Mouse (Mus musculus): Measurements from ENCODE around the gene Bag3. TPM values are rescaled to one million over a fixed set of nuclear protein-coding genes. Genes with fewer than 3 reads are reported as not detected.
"Not testable (repeated sequence)": the region's sequence is repeated elsewhere in the genome, so short reads cannot be mapped to it uniquely, and the experiment has no call there.

The Bag3 gene
- total RNA-seq, 2 experiments from 2014 or later, result 7.1 to 7.8 TPM

DNA sequence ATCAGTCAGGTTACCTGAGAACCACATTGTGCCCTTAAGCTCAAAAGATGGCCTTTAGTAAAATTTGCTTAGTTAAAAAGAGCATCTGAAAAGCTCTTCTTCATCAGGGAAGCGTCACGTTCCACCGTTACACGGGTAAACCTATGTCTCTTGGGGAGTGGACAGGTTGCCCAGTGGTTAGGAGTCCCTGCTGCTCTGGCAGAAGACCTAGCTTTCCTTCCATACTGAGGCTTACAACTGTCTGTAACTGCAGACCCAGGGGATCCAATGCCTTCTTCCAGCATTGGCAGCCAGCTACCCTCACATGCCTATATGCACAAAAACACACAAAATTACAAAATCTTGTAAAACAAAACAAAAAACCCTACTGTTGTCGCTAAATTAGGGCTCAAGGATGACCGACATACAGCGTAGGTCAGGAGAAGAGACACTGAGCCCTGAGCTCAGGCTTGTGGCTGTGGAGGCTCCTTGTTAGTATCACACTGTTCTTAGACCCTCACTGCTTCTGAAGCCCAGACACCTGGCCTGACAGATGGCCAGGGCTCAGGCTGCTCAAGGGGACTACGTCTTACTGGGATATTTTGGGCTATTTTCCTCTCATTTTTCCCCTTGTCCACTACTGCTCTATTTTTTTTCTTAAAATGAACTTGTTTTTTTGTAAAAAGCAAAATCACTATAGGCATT is 44.3 kb downstream of the Bag3 start:
- no peak for DNase-seq (ENCODE audit: low spot score in 2 of 2)

DNA sequence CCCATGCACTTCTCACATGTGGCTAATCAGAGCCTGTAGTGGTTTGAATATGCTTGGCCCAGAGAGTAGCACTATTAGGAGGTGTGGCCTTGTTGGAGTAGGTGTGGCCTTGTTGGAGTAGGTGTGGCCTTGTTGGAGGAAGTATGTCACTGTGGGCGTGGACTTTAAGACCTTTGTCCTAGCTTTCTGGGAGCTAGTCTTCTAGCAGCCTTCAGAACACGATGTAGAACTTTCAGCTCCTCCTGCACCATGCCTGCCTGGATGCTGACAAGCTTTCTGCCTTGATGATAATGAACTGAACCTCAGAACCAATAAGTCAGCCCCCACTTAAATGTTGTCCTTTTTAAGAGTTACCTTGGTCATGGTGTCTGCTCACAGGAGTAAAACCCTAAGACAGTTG is 46.0 kb downstream of the Bag3 start:
- DNase-seq (ENCODE audit: low spot score in 2 of 2), result not testable (repeated sequence)

DNA sequence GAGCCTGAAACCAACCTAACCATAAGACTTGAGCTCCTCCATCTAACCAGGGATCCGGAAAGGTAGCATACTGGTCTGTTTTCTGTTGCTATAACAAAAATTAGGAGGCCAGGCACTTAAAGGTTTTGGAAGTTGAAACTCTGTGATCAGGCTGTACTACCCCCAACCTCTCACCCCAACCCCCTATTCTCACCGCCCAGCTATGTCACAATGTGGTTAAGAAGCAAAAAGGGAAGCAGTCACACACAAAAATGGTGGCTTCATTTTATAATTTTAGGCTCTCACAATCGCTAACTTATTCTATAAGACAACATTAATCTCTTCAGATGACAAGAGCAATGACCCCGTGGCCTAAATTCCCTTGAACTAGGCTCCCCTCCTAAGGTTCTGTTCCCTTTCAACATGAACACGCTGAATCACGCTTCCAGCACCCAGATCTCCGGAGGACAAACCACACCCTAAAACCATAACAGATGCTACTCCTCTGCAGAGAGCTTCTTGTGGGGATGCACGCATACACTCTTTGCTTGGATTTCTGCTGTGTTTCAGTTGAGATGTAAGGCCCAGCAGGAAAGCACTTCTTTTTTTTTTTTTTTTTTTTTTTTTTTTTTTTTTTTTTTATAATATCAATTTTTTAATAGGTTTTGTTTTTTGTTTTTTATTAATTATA is 46.7 kb downstream of the Bag3 start:
- no peak for DNase-seq (ENCODE audit: low spot score in 2 of 2)

DNA sequence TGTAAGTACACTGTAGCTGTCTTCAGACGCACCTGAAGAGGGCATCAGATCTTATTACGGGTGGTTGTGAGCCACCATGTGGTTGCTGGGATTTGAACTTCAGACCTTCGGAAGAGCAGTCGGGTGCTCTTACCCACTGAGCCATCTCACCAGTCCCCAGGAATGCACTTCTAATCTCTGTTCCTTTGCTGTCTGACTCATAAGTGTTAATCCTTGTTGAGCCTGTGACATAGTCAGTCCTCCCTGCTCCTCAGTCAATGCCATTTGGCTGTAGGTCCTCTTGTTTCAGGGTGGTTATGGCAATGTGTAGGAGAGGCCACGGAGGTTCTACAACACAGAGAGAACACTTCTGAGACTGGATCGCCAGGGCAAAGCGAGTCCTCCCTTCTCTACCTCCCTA is 47.2 kb downstream of the Bag3 start:
- not testable (repeated sequence) for DNase-seq (ENCODE audit: low spot score in 2 of 2)

DNA sequence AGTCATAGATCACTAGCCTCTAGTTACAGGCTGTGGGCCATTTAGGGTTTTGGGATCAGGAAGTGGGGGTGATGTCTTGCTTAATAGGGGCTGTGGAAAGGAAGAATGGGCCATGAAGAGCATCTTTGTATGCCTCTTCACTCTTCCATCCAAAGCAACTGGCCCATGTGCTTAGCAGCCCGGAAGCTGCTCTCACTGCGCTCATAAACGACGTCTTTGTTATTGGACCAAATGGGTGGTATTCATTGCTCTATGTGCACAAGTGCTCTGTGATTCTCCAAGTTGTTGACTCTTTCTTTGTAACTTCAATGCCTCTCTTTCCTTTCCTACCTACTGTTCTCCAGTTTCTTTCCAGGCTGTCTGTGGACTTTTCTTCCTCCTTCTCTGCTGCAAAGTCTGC is 48.6 kb downstream of the Bag3 start:
- no peak for DNase-seq (ENCODE audit: low spot score in 2 of 2)

DNA sequence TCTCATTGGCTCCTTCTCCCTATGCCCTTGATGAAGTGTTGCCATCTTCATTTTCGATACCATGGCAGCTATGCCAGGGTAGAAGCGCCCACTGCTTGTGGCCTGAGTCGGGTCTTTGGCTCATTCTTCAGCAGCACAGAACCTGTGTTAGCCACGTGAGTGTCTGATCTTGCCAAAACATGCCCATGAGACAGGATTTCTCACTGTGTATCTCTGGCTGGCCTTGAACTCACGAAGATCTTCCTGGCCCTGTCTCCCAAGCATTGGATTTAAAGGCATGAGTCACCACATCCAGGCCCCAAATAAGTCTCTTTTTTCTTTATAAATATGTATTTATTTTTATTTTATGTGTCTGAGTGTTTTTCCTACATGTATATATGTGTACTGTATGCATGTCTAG is 51.8 kb downstream of the Bag3 start:
- DNase-seq (ENCODE audit: low spot score in 2 of 2), result no peak

DNA sequence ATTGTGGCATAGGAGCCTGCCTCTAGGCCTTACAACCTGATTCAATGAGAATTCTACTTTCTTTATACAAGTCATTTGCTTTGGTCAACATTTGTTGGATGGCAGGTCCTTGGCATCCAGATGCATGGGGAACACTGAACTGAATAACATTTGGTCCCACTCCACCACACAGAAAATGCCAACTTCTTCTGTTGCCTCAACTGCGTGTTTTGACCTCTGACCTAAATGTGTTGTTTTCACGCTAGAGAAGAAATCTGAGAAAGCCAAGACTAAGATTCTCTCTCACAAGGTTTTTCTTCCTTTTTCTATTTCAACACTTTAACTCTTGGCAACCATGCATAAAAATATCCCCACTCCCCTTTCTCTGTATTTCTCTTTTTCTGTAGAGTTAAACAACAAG is 52.4 kb downstream of the Bag3 start:
- no peak for DNase-seq (ENCODE audit: low spot score in 2 of 2)

DNA sequence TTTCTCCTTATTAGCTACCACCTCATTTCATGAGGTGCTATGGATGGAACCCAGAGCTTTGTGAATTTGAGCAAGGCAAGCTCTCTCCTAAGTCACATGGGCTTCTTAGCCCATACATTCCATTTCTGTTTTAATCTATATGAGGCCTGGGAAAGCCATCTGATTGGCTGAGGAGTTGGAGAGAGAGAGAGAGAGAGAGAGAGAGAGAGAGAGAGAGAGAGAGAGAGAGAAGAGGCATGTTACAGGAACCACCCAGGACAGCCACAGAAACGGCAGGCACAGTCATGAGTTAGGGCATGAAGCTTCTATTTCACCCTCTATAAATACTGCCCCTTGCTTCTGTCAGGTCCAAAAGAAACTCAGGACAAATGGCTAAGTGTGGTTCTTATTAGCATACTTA is 54.2 kb downstream of the Bag3 start:
- DNase-seq (ENCODE audit: low spot score in 2 of 2), result no peak

DNA sequence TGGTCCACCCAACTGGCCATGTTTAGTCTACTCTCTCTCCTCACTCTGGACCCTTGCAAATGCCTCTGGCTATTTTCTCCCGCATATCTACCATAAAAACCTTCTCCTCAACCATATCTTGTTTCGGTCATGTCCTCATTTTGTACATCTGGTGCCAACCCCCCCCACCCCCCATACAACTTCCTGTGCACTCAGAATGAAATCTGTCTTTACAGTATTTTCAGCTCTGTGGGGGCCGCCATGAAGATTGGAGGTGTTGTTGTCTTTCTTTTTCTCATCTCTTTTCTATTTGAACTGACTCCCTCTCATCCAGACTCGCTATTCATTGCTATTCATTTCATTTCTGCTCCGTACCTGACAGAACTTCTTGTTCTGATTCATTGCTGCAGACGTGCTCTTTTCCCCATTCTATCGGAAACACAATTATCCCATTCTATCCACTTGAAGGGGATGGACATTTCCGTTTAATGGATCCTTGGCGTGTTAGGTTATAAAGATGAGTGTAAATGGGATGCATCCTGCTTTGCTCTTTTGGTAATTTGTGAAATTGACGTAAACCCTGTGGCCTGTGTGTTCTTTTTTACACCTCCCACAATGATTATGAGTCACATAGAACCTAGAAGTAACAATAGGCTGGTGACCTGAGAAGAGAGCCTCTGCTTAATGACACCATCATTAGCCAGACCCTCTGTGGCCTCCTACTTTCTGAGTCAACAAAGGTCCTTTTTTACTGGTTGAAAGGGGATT is 55.0 kb downstream of the Bag3 start:
- no peak for DNase-seq (ENCODE audit: low spot score in 2 of 2)

DNA sequence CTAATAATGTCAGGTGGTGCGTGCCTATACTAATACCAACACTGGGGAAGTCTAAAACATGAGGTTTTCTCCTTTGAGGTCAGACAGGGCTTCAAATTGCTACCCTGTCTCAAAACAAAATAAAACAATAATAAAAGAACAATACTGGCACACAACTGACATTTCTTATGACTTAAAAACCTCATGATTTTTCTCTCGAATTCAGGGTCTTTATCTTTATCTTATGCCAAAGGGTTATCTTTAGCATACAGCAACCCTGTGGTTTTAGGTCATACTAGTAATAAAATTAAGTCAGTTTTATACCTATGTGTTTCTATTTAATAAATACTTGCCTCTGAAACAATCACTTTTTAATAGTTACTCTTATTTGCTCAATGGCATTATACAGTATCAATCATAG is 56.0 kb downstream of the Bag3 start:
- DNase-seq (ENCODE audit: low spot score in 2 of 2), result no peak

DNA sequence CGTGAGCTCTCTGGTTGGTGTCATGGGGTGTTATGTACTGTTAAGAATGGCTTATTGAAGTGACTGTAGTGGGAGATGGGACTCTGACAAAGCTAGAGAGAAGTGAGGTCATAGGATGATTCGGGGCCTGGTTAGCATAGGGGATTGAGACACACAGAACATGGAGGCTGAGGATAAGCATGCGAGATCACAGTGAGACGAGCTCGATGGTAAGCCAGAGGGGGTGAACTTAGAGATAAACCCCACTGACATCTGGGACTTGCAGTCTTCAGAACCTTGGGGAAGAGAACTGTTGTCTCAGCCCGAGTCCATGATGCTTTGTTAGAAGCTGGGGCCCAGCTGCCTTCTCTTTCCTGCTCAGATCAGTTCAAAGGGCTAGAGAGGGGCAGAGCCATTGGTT is 56.9 kb downstream of the Bag3 start:
- no peak for DNase-seq (ENCODE audit: low spot score in 2 of 2)

DNA sequence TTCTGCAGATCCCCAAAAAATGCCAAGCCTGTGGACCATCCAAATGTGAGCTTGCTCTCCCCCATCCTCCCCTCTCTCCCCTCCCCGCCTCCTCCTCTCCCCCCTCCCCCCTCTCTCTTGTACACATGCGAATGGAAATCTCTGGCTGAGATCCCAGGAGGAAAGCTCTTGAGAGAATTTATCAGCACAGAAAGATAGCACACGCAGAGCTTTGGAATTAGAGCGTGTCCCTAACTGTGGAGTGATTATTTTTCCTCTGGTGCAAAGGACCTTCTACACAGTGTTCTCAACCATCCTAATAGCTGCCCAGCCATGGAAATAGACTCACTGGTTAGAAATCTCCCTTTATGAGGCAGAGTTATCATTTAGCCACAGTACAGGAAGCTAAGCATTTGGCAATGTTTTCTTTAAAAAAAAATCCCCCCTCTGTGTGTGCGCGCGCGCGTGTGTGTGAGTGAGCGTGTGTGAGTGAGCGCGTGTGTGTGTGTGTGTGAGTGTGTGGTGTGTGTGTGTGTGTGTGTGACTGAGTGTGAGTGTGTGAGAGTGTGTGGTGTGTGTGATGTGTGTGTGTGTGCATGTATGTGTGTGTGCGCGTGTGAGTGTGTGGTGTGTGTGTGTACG is 58.6 kb downstream of the Bag3 start:
- DNase-seq (ENCODE audit: low spot score in 2 of 2), result no peak

DNA sequence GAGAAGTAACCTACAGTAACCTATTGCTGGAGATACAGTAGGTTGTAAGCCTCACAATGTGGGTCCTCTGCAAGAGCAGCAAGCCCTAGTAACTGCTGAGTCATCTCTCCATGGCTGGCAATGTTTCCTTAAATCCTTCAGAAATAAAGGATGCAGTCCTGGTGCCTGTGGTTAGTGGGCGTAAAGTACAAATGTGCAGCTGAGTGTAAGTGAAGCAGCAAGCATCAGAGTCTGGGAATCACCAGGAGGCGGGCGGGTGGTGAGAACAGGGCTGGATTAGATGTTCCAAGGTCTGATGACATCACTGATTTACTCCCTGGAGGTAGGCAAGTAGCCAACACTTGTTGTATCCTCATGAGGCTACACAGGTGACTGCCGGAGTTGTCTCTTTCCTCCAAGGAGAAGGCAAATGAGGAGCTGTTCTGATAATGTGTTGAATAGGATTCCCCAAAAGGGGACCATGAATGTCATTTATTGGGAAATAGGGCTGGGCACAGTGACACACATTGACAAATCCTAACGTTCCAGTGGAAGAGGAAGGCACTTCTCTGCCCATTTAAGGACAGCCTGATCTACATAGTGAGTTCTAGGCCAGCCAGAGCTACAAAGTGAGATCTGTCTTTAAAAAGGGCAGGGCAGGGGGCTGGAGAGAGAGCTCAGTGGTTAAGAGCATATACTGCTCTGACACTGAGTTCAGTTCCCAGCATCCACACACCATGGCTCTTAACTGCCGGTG is 60.0 kb downstream of the Bag3 start:
- peak; percentile 26 to 45 for DNase-seq (ENCODE audit: low spot score in 2 of 2)

DNA sequence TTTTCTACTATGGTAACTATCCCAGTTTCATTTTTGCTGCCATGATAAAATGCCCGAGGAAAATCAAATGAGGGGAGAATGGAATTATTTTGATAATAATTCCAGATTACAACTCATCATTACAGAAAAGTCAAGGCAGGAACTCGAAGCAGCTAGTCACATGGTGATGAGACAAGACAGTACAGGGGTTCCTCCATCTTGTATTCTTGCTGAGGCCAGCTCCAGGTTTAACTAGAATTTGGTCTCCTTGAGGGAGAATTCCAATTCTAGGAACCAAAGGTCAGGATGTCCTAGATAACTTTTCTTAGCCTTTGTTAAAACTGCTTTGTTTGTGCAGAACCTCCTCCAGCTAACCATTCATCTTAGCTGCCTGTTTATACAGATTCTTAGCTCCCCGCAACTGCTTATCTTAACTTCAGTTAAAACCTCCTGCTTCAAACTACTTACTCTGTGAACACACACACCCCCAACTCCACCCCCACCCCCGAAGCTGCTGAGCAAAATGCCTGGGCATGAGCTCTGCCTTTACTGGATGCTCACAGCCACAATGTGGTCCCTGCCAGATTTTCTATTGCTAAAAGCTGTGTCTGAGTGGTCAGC is 64.0 kb downstream of the Bag3 start:
- no peak for DNase-seq (ENCODE audit: low spot score in 2 of 2)

DNA sequence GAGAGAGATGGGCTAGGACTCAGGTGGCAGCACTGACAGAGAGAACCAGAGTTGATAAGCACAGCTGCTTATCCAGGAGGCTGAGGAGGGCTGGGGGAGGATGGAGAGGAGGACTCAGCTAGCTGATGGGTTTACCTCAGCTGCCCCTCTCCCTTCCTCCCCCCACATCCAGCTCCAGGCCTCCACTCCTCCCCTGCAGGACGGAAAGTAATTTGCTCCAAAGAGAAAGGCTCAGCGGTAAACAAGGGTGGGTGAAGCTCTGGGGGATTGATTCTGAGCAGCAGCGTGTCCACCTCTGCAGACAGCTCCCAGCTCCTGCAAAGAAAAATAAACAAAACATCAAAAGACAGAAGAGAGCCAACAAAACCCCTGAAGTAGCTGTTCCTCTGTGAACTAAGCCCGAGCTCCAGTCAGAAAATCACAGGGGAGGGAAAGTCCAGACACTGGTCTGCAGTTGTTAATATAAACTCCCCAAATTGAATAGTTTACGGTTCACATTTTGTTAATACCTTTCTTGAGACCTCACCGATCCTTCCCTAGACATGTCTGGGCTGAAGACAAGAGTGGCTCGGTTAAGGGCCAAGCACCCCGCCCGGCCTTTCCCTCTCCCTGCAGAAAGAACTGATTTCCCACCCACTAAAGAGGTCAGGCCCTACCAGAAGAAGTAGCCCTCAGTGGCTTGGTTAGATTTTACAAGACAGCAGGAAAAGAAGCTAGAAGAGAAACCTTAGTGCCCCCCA is 68.1 kb downstream of the Bag3 start:
- peak; percentile 23 to 43 for DNase-seq (ENCODE audit: low spot score in 2 of 2)

DNA sequence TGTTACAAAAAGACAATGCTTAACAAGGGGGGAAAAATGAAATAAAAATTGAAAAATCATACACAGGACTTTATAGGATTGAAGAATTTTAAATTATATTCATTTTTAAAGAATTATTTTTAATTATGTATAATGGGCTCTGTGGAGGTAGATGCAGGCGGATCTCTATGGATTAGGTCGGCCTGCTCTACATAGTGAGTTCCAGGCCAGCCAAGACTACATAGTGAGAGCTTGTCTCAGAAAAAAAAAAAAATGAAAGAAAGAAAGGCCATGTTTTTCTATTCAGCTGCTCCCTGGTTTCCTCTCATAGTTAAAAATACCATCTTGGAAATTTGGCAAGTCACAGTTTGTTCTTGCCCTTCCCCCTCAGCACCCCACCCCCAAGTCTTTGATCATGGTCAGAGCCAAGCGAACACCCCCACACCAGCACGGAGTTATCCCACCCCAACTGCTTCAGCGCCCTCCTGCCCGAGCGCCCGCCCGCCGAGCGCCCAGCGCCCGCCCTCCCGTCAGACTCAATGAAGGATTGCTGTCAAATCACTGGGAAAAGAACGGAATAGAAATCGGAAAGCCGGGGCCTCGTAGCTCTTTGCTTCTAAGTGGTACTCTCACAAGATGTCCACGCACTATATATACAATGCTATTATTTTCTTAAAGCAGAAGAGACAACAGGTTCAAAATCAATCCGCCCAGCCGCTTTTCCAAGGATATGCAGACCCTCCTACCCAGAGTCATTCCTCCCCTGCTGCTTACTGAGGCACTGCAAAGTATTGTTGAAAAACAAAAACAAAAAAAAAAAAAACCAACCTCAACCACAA is 68.9 kb downstream of the Bag3 start:
- peak; percentile 61 to 66 for DNase-seq (ENCODE audit: low spot score in 2 of 2)

DNA sequence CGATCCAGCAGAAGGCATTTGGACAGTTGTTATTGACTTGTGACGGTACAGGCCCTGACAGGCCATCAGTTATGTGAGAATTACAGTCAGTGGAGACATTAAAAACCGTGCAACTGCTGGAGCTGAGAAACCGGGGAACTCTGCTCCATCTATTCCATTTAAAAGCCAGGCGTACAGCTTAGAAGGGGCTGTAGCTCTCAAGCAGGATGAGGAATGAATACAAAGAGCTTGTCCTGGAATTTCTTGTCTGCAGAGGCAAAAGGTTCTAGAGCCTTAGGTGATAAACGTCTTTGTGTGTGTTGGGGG is 69.5 kb downstream of the Bag3 start:
- DNase-seq (ENCODE audit: low spot score in 2 of 2), result peak in 1 of 2 experiments; percentile 30

DNA sequence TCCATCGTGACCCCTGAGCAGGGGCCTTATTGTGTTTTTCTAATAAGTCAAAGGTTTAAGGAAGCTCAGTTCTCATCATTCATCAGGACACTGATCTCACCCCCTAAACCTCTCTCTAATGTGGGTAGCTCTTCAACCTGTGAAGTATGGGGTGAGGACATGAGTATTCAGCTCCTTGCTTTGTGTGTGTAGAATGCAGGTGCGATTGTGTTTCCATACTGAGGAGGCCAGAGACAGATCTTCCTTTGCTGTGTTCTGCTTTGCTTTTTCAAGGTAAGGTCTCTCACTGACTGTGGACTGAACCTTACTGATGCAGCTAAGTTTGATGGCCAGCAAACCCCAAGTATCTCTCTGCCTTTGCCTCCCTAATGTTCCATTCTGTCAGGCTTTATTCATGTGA is 72.9 kb downstream of the Bag3 start:
- DNase-seq (ENCODE audit: low spot score in 2 of 2), result no peak
